Mouse (Mus musculus) embryonic facial prominence, embryonic 11.5 days (tissue): ENCODE data around the gene Plcxd3. TPM values are rescaled to one million over a fixed set of nuclear protein-coding genes. Genes with fewer than 3 reads are reported as not detected.
"Not testable (repeated sequence)": the region's sequence is repeated elsewhere in the genome, so short reads cannot be mapped to it uniquely, and the experiment has no call there.

ENCODE experiments used
- ATAC-seq: fragments of 200-750 bp; cut with Nextera tagmentation; replicated peaks from 2 replicates; pipeline ENCODE4 v1.8.0; 2017; ENCODE audit warnings: low read depth; ENCODE audit not compliant: insufficient number of reproducible peaks, low FRiP score, low TSS enrichment
- DNase-seq: peaks from one replicate; pipeline ENCODE4 v3.0.0-alpha.2; 2015; ENCODE audit warnings: low spot score
- H3K27ac ChIP-seq: fragments of 300-500 bp; sonication (generic); replicated peaks from 2 replicates; pipeline ENCODE4 v1.5.1; 2014; ENCODE audit warnings: mild to moderate bottlenecking, low read depth, low read length, control low read depth
- H3K27me3 ChIP-seq: fragments of 300-500 bp; sonication (generic); 2 replicates; pipeline ENCODE4 v1.6.1; 2014; ENCODE audit warnings: mild to moderate bottlenecking, low read length, moderate library complexity, mixed read lengths; ENCODE audit not compliant: control insufficient read depth, insufficient read depth
- H3K36me3 ChIP-seq: fragments of 300-500 bp; sonication (generic); replicated peaks from 2 replicates; pipeline ENCODE4 v1.6.1; 2014; ENCODE audit warnings: low read depth, mild to moderate bottlenecking, low read length, moderate library complexity, mixed read lengths; ENCODE audit not compliant: control insufficient read depth, insufficient read depth
- H3K4me1 ChIP-seq: fragments of 300-500 bp; sonication (generic); 2 replicates; pipeline ENCODE4 v1.6.1; 2014; ENCODE audit warnings: low read length, mixed read lengths; ENCODE audit not compliant: control insufficient read depth, insufficient read depth
- H3K4me2 ChIP-seq: fragments of 300-500 bp; sonication (generic); 2 replicates; pipeline ENCODE4 v1.6.1; 2014; ENCODE audit warnings: low read depth, mild to moderate bottlenecking, control low read depth, low read length, moderate library complexity
- H3K4me3 ChIP-seq: fragments of 300-500 bp; sonication (generic); 2 replicates; pipeline ENCODE4 v1.5.1; 2014; ENCODE audit warnings: low read depth, low read length, control low read depth
- H3K9ac ChIP-seq: fragments of 300-500 bp; sonication (generic); replicated peaks from 2 replicates; pipeline ENCODE4 v1.6.1; 2014; ENCODE audit warnings: mild to moderate bottlenecking, control low read depth, low read length
- H3K9me3 ChIP-seq: fragments of 300-500 bp; sonication (generic); replicated peaks from 2 replicates; pipeline ENCODE4 v1.6.1; 2016; ENCODE audit warnings: mild to moderate bottlenecking, low read length, inconsistent platforms, mixed read lengths; ENCODE audit not compliant: control insufficient read depth
- WGBS: fragments of 180-500 bp; shearing (Covaris S2); extraction: QIAGEN DNeasy Blood & Tissue Kit; methylation state at CpG from one replicate; pipeline ENCODE4 v1.1.7; 2014; 5-methylcytosine and 5-hydroxymethylcytosine counted together
- polyA plus RNA-seq: library from polyadenylated mRNA; unstranded; fragments of >200 nt; fragmentation: Nextera tagmentation; extraction: Ambion mirVana; gene quantifications from 2 replicates; pipeline ENCODE4 v1.2.1, GENCODE M21; 2014

Gene Plcxd3
- polyA plus RNA-seq, 1 experiment from 2014 or later, result 3.6 TPM

DNA sequence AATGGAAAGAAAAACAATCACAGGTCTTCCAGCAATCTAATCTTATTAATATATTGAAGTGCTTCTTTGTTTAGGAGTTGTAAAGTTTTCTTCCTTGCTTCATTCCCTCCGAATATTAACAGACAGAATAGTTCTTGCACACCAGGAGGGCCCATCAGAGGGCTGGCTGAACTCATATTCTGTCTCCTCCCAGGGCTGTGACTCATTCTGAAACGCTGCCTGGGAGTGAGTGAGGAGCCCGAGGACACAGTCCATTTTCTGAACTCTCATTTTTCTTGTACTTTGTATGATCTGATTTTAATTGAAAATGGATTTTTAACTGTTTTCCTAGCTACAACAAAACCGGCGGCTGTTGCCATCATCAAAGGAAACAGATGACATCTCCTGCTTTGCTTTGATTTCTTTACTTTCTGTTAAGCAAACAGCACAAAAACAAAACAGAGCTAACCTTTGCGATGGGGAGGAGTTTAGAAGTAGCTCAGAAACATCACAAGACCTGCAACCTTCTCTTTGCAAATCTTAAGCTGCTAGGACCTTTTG, 186.2 kb downstream of the Plcxd3 start:
- Histone ChIP-seq H3K4me2 (no peak overlapping the region), H3K4me3 (no peak overlapping the region), H3K4me1 (no peaks in the 10 kb centered on the region), H3K9ac (no peak overlapping the region), H3K27ac (no peak overlapping the region), H3K36me3 (no peaks in the 10 kb centered on the region), H3K9me3 (no peaks in the 10 kb centered on the region), H3K27me3 (no peaks in the 10 kb centered on the region)
- no peak for ATAC-seq
- no peak for DNase-seq
- WGBS, result 69% methylated on average over 6 of the region's 6 CpGs

GRCm38 (mm10) chr15:4595521-4595920, 220.2 kb downstream of the Plcxd3 start:
- WGBS, result 94% methylated on average over 8 of the region's 8 CpGs
- not testable (repeated sequence) for H3K4me2 ChIP-seq, H3K9ac ChIP-seq, DNase-seq, H3K27ac ChIP-seq, H3K27me3 ChIP-seq, ATAC-seq, H3K36me3 ChIP-seq, H3K4me3 ChIP-seq, H3K9me3 ChIP-seq, H3K4me1 ChIP-seq

DNA sequence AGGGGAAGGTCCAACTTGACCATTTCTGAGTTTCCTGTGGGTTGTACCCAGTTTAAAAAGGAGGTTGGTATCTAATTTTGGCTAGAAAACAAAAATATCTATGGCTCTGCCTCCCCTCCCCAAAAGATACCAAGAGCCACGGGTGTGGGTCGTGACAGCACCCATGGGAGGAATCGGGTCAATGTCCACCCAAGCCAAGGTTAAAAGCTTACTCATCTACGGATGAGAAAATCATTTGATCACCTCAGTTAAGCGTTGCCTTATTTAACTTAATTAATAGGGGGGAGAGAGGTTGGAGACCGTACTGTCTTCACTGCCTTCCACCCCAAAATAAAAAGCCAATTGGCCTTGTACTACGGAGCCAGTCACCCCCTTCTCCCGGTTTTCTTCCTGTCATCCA, 223.4 kb downstream of the Plcxd3 start:
- not testable (repeated sequence) for H3K9me3 ChIP-seq, H3K4me3 ChIP-seq, H3K9ac ChIP-seq, H3K4me1 ChIP-seq, H3K27ac ChIP-seq, H3K27me3 ChIP-seq, DNase-seq, H3K36me3 ChIP-seq, ATAC-seq, H3K4me2 ChIP-seq
- 92% methylated on average over 8 of the region's 8 CpGs for WGBS

- H3K9me3 ChIP-seq, H3K4me3 ChIP-seq, H3K36me3 ChIP-seq, H3K4me2 ChIP-seq, ATAC-seq, H3K27me3 ChIP-seq, H3K4me1 ChIP-seq, H3K9ac ChIP-seq, H3K27ac ChIP-seq, DNase-seq: not testable (repeated sequence)
- WGBS, result 87% methylated on average over 8 of the region's 8 CpGs
Observed at GRCm38 (mm10) chr15:4599331-4599730, 224.0 kb downstream of the Plcxd3 start.

DNA sequence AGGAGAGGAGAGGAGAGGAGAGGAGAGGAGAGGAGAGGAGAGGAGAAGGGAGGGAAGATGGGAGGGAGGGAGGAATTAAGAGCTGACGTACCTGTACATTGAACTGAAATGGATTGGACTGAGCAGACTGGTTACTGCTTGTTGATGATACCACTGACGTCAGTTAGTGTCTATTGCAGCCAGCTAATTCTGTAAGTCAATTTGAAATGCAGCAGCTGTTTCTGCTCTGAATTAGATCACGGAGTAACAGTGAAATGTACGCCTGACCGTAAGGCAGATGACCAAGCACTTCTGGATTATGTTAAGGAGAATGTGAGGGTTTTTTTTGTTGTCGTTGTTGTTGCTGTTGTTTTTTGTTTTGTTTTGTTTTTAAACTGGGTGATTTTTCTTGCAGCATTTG, 230.3 kb downstream of the Plcxd3 start:
- H3K9ac ChIP-seq, result no peak overlapping the region
- ATAC-seq (no peak), DNase-seq (no peak)
- 85% methylated on average over 6 of the region's 6 CpGs for WGBS
- H3K4me1 ChIP-seq, result no peaks in the 10 kb centered on the region
- no peak overlapping the region for H3K4me2 ChIP-seq
- H3K36me3 ChIP-seq, result no peaks in the 10 kb centered on the region
- no peak overlapping the region for H3K4me3 ChIP-seq
- no peaks in the 10 kb centered on the region for H3K9me3 ChIP-seq
- no peak overlapping the region for H3K27ac ChIP-seq
- no peaks in the 10 kb centered on the region for H3K27me3 ChIP-seq
